Mouse (Mus musculus) kidney, postnatal 10 days (tissue): ENCODE results near the gene Gm45521.

Experiments used
- DNase-seq: peaks from one replicate; pipeline ENCODE4 v3.0.0; 2021; ENCODE audit warnings: mixed read lengths

The Gm45521 gene

DNA sequence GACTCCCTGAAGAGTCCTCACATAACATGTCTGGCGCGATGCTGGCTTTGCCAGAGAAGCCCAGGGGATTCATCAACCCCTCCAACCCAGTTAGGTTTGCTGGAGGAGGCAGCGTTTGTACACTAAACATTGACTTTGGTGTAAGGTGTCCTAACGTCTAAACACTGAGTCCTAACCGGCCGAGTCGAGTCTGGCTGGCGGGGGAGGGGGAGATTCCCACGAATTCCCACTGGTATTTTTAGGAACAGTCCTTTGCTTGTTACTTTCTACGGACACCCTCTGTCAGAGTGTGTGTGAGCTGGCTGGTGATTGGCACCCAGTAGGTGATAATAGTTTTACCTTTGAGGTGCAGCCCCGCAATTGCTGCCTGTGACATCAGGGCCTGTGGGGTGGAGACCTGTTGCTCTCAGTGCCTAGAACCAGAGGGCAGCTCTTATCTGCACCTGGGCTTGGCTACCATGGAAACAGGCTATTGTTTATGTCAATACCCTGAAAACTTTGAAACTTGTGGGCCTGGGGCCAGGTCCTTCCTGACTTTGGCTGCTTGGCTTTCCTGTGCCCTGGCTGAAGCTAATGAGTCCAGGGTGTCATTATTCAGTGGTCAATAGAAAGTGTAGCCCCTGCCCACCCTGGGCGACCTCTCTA, 4.4 kb upstream of the Gm45521 start:
- peak; percentile 48 for DNase-seq

DNA sequence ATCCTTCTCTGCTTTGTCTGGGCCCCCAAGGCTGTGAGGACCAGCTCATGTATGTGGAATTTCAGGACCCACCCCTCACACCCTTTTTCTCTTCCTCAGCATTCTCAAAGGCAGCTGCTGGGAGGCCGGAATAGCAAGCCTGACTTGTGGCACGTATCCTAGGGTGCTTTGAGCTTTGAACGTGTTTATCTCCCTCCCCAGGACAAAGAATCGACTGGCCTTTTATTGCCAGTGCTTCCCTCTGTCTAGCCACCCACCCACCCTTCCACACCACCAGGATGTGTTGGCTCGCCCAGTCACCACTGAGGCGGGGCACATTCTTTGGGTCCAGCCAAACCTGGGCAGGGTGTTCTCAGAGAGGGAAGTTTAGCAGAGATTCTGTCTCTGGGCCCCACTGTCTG, 3.0 kb upstream of the Gm45521 start:
- DNase-seq, result no peak

DNA sequence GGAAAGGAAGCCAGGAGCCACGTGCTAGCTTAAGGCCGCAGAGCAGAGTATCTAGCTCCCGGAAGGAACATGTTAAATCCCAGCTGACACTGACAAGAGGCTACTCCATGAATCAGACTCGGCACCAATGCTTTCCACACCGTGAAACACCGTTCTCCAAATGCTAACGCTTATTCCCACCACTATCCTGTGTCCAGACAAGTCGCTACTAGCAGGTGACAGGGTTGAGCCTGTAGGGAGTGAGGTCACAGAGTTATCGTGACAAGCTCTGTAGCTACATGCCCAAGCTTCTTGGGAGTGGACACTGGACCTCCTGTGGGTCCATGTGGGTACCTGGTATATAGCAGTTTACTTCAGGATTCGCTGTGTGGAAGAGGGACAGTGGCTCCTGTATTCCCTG, 661 bp upstream of the Gm45521 start:
- DNase-seq, result no peak

DNA sequence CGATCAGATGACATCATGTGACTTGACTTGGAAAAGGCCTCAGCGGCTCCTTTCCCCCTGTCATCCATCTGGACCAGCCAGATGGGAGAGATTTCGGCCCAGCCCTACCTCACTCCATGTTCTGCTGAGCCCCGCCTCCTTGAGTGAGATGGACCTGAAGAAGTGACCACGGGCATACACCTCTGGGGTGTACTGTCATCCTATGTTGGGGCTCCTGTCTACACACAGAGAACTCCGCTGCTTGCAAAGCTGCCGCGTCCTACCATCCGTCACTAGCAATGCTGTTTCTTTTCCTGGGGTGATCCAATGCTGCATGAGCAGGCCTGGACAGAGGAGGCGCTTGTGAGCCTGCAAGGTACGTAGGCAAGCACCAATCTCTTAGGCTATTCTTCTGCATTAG, 3.5 kb downstream of the Gm45521 start:
- peak; percentile 44 for DNase-seq

DNA sequence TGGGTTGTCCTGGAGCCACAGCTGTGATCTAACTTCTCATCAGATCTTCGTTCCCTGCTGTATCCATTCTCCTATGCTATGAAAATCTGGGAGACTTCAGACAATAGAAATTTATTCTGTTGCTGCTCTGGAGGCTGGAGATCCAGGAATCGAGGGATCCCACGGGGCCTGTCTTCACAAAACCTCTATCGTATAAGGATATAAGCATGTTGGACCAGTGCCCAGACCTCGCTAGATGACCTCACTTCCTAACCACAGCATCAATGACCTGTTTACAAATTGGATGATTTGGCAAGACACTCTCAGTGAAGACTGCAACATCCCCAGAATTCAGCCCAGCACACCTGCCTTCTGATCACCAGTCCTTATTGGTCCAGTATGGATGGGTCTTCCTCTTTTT, 4.6 kb downstream of the Gm45521 start:
- peak; percentile 35 for DNase-seq

DNA sequence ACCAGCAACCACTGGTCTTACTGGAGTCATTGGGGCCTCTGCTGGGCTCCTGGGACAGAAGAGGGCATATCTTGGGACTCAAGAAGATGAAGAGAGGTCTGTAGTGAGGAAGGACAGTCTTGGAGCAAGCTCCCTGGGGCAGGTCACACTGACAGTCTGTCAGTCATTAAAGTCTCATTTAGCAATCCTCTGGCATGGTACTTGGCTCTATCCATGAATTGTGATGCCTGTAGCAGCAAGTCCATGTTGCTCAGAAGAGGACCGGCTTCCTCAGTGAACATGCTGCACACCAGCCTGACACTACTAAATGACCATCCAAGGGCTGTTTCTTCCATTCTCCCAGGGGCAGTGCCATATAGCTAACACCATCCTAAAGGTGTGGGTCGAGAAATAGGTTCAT, 5.5 kb downstream of the Gm45521 start:
- DNase-seq, result no peak

DNA sequence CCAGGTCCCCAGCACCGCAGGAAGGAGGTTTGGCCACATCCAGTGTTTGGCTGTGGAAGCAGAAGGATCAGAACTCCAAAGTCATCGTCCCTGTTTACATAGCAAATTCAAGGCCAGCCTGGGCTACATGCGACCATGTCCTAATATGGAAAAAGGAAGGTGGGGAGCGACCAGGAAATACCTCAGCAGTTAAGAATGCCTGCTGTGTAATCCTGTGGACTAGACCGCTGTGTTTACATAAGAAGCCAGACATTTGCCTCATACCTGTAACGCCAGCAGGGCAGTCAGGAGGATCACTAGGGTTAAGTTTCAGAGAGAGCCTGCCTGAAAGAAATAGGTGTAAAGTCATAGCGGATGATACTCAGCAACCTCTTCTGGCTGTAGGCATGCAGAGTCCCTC, 6.1 kb downstream of the Gm45521 start:
- DNase-seq, result no peak

DNA sequence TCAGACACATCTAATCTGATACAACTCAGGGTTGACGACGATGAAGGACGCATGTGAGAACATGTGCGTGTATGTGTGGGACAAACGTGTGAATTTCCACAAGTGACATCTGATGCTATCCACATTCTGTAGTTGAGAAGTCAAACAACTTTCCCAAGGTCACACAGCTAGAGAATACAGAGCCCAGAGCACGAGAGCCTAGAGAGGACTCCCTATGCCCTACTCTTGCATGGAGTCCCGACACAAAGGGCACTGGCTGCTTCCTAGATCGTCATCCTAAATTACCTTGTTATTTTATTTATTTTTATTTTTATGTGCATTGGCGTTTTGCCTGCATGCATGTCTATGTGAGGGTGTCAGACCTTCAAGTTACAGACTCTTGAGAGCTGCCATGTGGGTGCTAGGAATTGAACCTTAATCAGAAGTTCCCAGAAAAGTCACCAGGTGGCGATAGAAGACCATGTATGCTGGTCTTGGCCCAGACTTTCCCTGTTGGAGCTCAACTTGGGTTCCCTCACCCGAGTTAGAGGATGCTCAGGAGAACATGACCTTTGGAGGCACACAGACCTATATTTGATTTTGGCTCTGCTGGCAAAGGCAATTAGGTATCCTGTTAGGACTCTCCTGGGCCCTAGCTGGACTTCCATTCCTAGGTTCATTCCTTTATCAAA, 7.3 kb downstream of the Gm45521 start:
- DNase-seq, result peak; percentile 79

DNA sequence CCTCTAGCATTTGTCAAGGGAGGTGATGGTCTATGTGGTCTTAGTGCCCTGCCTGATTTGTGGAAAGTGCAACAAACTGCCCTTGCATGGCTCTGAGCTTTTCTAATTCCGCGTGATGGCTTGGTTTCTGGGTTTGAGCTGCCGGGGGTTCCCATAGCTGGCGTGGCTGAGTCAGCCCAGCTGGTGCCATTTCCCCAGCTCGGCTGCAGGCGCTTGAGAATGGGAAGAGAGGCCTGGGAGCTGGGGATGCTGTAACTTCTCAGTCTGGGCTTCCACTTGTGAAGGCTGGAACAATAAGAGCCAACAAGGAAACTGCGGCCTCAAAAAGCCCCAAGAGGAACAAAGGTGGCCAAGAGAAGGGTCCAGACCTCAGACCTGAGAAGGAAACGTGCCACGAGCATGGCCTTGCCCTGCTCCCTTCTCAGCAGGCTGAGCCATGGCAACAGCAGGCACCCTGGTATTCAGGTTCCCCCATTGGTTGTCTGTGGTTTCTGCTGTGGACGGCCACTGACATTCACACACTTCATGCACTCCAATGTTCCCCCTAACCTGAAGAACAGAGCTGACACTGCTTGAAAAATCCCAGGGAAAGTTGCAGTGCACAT, 14.9 kb downstream of the Gm45521 start:
- DNase-seq, result peak; percentile 30

DNA sequence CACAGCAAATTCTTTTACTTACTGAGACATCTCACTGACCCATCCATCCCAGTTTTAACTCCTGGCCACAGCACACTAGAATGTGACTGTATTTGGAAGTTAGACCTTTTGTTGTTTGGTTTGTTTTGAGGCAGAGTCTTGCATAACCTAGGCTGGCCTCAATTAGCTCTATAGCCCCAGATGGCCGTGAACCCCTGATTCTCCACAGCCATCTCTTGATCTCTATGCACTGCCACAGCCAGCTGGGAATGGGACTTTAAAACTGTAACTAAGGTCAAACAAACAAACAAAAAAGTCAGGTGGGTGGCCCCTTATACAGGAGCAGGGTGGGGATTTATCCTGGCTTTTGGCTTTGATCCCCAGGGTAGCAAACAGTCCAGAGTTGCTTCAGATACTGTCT, 17.6 kb downstream of the Gm45521 start:
- DNase-seq, result no peak

DNA sequence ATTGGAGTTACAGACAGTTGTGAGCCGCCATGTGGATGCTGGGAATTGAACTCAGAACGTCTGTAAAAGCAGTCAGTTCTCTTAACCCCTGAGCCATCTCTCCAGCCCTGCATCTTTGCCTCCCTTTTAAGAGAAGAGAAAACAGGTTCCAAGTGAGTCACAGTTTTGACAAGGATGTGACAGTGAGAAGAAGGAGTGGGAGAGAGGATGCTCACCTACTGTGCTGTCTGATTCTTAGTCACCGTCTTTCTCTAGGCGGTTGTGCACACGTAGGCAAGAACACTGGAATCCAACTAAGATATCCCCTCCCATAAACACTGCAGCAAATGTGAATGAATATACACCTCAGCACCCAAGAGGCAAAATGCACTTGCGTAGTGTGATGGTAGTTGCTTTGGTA, 18.1 kb downstream of the Gm45521 start:
- DNase-seq, result no peak

DNA sequence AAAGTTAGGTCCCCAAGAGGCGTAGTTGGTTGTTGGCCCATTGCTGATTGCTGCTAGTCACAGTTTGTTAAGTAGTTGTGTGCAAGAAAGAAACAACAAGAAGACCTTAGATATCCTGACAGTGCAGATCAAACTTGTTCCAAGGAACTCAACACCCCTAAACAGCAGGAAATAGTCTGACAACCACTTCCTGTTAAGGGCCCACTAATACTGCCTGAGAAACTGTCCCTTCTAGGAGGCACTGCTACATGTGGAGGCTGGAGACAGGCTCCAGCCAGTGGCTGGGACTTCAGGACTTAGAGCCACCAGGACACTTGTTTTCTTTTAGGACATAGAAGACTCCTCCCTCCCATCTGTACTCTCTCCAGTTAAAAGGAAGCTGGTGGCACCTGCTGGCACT, 20.4 kb downstream of the Gm45521 start:
- DNase-seq, result no peak

DNA sequence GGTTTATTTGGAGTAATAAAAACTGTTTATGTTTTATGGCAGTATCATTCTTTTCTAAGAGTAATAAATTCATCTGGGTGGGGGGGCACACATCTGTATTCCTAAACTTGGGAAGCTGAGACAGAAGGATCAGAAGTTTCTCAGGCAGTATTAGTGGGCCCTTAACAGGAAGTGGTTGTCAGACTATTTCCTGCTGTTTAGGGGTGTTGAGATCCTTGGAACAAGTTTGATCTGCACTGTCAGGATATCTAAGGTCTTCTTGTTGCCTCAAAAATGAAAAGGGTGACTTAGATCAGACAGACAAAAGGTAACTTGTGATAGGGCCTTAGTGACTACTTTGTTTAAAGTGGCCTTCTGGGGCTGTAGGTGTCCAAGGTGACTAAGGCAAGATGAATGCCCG, 21.1 kb downstream of the Gm45521 start:
- no peak for DNase-seq

DNA sequence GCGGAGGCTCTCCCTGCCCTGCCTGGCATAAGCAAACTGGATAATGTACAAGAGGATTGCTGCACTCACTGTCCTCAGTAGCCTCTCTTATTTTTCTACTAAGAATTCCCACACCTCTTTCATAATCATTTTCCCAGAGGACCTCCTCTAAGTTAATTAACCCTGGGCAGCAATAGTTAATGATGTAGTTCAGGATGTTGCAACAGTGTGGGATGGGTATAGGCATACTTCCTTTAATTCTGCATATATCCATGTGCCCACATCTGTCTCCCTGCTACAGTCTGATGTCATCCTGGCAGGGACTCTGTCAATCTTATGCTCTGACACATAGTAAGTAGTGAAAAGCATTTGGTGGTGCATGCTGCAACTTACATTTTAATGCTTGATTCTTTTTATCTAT, 24.1 kb downstream of the Gm45521 start:
- no peak for DNase-seq

DNA sequence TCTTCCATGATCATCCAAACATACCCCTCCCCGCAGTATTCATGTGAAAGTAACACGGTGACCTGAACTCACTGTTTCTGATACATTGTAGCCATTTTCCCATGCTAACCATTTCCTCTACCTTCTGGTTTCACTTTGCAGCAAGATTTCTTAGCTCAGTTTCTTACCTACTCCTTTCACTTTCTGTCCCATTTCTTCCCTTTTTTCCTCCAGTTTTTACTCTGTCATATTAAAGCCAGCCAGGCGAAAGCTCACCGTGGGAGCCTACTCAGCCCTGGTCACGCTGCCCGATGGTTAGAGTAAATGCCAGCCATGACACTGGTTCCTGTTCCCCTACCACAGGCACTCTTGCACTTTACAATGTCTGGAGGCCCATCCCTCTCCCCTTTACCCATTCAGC, 29.8 kb downstream of the Gm45521 start:
- DNase-seq, result no peak

DNA sequence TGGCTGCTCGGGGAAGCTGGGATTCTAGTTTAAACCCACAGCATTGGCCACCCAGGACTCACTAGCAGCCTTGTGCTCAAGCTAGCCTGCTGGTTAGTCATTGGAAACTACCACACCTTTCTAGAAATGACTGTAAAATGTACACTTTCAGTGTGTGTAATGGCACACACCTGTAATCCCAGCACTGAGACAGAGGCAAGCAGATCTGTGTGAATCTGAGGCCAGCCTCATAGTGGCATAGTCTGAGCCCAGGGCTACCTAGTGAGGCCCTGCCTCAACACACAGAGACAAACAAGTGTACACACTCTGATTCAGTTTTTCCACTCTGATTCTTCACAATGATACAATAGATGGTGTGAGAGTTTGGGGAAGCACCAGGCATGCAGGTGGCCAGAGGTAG, 32.3 kb downstream of the Gm45521 start:
- no peak for DNase-seq

DNA sequence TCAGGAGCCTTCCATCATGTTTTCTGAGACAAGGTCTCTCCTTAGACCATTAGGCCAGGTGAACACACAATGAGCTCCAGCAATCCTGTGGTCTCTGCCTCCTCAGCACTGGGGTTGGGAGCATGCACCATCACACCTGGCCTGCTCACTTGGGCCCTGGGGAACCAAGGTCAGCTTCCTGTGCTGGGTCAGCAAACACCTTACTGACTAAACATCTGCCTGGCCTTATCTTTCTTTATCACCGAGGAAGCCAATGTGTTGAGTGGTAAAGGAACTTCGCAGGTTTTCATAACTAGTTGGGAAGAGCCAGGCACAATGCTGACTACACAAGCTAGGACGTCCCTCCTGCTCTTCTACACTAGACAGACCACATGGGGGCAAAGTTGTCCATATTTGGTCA, 32.9 kb downstream of the Gm45521 start:
- no peak for DNase-seq

DNA sequence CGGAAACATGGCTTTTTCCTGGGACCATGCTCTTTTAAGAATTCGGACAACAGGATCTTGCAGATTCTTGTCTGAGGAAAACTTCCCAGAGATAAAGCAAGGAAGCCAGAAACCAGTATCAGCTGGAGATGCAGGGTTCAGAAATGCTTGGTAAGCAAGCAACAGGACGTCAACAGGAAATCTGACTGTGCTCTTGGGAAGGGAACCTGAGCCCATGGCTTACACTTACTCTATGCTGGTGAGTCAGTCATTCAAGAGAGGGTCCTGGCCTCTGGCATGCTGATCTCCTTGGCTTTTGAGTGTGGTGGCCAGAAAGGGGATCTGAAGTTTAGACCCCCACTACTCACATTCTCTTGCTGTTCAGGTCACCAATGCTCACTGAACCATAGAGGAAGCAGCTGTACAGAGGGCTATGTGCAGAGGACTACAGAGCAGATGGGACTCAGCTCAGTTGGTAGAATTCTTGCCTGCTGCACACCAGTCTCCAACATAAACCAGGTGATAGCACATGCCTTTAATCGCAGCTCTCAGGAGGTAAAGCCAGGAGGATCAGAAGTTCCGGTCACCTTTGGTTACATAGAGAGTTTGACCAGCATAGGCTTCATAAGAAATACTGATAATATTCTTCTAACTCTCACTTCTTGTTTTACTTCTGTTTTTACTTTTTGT, 34.2 kb downstream of the Gm45521 start:
- no peak for DNase-seq

DNA sequence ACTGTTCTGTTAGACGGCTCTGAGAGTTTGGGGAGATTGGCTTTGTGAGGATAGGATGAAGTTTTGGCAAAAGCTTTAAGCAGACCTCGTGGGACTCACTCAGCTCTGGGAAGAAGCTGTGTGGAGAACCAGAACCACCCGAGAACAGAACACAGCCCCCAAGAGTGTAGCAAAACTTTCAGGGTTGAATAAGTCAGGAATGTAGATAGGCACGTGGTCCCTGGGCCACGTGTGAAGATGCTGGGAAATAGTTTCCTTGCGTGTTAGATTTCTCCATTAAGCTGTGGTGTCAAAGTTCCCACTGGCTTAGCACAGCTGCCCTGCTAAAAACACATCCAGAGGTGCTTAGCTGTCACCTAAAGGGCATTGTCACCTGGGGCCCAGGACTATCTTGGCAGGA, 35.1 kb downstream of the Gm45521 start:
- DNase-seq, result no peak

DNA sequence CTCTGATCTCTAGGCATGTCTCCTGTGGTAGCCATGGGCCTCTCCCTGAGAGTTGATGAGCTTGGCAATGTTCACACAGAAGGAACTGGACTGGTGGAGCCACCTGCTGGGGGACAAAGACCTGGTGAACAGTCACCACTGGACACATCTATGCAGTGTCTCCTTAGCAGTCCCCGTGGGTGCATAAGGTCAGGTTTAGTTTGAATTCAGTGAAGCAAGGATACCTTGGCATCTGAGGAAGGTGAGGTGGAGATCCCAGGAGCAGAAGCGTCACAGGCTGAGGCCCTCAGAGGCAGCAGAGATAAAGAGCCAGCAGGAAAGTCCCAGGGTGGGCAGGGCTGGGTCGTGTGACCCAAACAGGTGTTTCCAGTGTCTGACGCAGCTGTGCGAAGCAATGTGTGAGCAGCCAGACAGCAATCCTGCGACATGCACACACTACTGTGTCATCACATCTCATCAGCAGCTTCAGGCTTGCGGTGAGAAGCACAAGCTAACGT, 37.2 kb downstream of the Gm45521 start, which contains the start of gene Dnase1l3:
Gene Dnase1l3, minus strand, starts transcription at position 303 of the 497 bp plus-strand sequence.
- DNase-seq, result peak; percentile 80

DNA sequence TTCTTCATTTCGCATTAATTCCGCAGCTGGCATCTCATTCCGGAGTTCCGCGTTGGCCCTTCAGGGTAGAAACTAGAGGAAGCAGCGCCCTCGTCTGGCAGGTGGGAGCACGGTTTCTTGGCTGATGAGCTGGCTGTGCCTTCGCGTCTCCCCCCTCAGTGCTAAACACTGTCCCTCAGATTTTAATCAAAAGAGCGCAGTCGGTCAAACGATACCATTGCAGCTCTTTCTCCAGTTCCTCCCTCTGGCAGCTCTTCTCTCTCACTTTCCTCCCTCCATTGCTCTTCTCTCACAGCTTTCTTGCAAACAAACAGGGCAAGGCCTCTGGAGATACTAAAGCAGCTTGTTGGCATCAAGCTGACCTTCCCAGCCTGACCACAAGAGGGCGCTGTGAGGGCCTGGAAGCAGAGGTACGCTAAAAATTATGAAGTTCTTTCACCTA, 40.2 kb downstream of the Gm45521 start:
- peak; percentile 94 for DNase-seq

DNA sequence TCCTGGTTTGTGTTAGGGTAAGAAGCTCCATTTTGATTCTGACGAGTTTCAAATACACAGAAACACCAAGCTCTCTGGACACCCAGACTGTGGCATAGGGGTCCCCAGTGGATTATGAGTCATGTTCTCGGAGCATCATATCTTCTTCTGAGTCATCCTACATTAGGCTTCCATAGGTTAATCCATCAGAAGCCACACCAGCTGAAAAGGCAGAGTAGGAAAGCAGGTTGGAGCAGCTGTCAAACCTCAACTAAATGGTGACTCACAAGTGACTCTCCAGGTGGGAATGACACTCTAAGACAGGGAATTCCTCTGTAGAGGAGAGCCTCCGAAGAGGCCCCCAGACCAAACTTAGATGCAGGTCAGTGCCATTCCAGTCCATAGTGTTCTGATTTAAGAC, 41.9 kb downstream of the Gm45521 start:
- DNase-seq, result no peak

DNA sequence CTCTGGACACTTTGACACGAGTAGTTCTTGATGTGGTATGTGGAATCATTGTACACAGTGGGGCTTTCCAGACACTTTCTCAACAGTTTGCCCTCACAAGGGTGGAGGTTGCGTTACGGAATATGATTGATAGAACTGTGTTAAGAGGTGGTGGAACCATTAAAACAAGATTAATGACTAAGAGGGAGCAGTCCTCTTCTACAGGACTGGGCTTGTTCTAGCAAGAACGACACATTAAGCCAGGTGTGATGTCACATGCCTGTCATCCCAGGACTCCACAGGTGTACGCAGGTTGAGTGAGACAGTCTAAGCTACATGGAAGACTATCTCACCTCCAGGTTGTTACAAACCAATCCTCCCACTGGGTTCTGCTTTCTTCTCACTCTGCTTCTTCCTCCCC, 42.3 kb downstream of the Gm45521 start:
- DNase-seq, result no peak

DNA sequence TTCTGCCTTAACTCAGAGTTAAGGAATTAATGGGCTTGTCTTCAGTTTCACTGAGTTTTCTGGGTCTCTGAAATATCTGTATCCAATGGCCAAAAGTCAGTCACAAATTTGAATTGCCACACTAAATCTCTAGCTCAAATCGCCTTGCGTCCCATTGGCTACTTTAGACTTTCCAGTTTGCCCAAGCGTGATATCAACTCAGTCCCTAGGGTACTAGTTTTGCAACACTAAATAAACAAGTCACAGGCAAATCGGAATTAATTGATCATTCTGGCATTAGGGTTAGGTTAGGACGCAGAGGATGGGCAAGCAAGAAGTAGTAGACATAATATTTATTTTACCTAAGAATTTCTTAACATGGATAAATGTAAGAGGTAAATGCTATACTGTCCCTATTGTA, 43.2 kb downstream of the Gm45521 start:
- no peak for DNase-seq
